Mouse (Mus musculus) erythroblast, adult 5-6 weeks (primary cell): ENCODE results near the gene Tmod1. TPM values are rescaled to one million over a fixed set of nuclear protein-coding genes. Genes with fewer than 3 reads are reported as not detected.

Experiments used
- ATAC-seq: replicated peaks from 2 replicates; pipeline ENCODE4 v1.8.0; 2016; ENCODE audit warnings: moderate number of reproducible peaks, mild to moderate bottlenecking, moderate TSS enrichment, inconsistent platforms; ENCODE audit not compliant: poor library complexity, low FRiP score, severe bottlenecking
- total RNA-seq, 2 experiments: library from RNA; stranded (forward) in 1 of 2; stranded (reverse) in 1 of 2; fragments of 150-400 nt in 1 of 2; fragments of 200-764, 138-1000 nt in 1 of 2; gene quantifications; 2 replicates each; pipeline versions ENCODE4 v1.2.3 to v1.2.4; 2015 to 2017; ENCODE audit warnings: low replicate concordance in 2 of 2

The Tmod1 gene
- total RNA-seq, 2 experiments from 2014 or later: 139 to 146 TPM

GRCm38 (mm10) chr4:46048418-46048817 is 9.7 kb downstream of the Tmod1 start:
- no peak for ATAC-seq

GRCm38 (mm10) chr4:46053323-46054107 is 14.8 kb downstream of the Tmod1 start:
- no peak for ATAC-seq

GRCm38 (mm10) chr4:46056163-46056562 is 17.4 kb downstream of the Tmod1 start:
- no peak for ATAC-seq

GRCm38 (mm10) chr4:46061259-46061962 is 22.7 kb downstream of the Tmod1 start:
- ATAC-seq: no peak

- ATAC-seq: no peak
Measured at GRCm38 (mm10) chr4:46063841-46064240, 25.1 kb downstream of the Tmod1 start.

- no peak for ATAC-seq
Measured at GRCm38 (mm10) chr4:46064263-46064662, 25.5 kb downstream of the Tmod1 start.

GRCm38 (mm10) chr4:46064961-46065360 is 26.2 kb downstream of the Tmod1 start:
- ATAC-seq: no peak

GRCm38 (mm10) chr4:46065695-46066340 is 27.1 kb downstream of the Tmod1 start:
- no peak for ATAC-seq

- ATAC-seq: no peak
Measured at GRCm38 (mm10) chr4:46068060-46068459, 29.3 kb downstream of the Tmod1 start.

- ATAC-seq: no peak
Measured at GRCm38 (mm10) chr4:46068573-46068972, 29.8 kb downstream of the Tmod1 start.

- no peak for ATAC-seq
Measured at GRCm38 (mm10) chr4:46069851-46070482, 31.2 kb downstream of the Tmod1 start.

- ATAC-seq: no peak
Measured at GRCm38 (mm10) chr4:46072631-46073030, 33.9 kb downstream of the Tmod1 start.

GRCm38 (mm10) chr4:46073736-46074135 is 35.0 kb downstream of the Tmod1 start:
- ATAC-seq: no peak

GRCm38 (mm10) chr4:46075664-46076063 is 36.9 kb downstream of the Tmod1 start:
- no peak for ATAC-seq

- ATAC-seq: no peak
Measured at GRCm38 (mm10) chr4:46076892-46077291, 38.2 kb downstream of the Tmod1 start.

GRCm38 (mm10) chr4:46080261-46080660 is 41.5 kb downstream of the Tmod1 start:
- ATAC-seq: no peak

GRCm38 (mm10) chr4:46082555-46082954 is 43.8 kb downstream of the Tmod1 start:
- ATAC-seq: no peak

GRCm38 (mm10) chr4:46084416-46085172 is 45.9 kb downstream of the Tmod1 start:
- ATAC-seq: no peak

- ATAC-seq: no peak
Measured at GRCm38 (mm10) chr4:46085223-46085811, 46.6 kb downstream of the Tmod1 start.
